ENCODE assay signal across 9 mouse cellular contexts in genomic region chr5:24611366-24612301, GRCm38 (mm10). TPM values are rescaled to one million over a fixed set of nuclear protein-coding genes. Genes with fewer than 3 reads are reported as not detected.
A peak's percentile ranks its signal among the peaks of the same experiment; 100 is the strongest.
DNase-seq lines count a peak whose midpoint lies in the region; ATAC-seq and TF ChIP-seq lines count a peak whose summit lies in the region.
"Had no signal": no experiment of that assay in that cellular context is flagged by ENCODE, and none has a peak within 500 bp of the region (broad histone marks: within the 10 kb centered on the region; RNA-seq: fewer than 3 reads in every experiment).

No protein-coding gene starts in this region.

- WGBS in intestine, embryonic 15.5 days: 64% methylated on average over 7 of the region's 7 CpGs
- WGBS in intestine, embryonic 16.5 days: 52% methylated on average over 7 of the region's 7 CpGs
- WGBS in embryonic facial prominence, embryonic 13.5 days: 33% methylated on average over 7 of the region's 7 CpGs
- WGBS in hindbrain, embryonic 14.5 days: 36% methylated on average over 7 of the region's 7 CpGs
- WGBS in neural tube, embryonic 14.5 days: 36% methylated on average over 7 of the region's 7 CpGs

- no peak overlapping the region for H3K4me2 ChIP-seq in intestine, embryonic 15.5 days (replicated peaks)
- H3K4me2 ChIP-seq in intestine, embryonic 16.5 days (ENCODE audit: low read depth, low read length): no peak overlapping the region
- no peak overlapping the region for H3K4me2 ChIP-seq in embryonic facial prominence, embryonic 13.5 days
- H3K4me2 ChIP-seq in hindbrain, embryonic 14.5 days (replicated peaks): no peak overlapping the region
- H3K4me2 ChIP-seq in neural tube, embryonic 14.5 days (ENCODE audit: low read depth, low read length): no peak overlapping the region

- no peak for TF ChIP-seq CTCF in Patski (IDR thresholded peaks at IDR 0.05)

- DNase-seq in Patski (ENCODE audit: low read depth, low spot score): peak; percentile 99
- no peak for DNase-seq in hindbrain, embryonic 14.5 days (ENCODE audit: low spot score)
- no peak for DNase-seq in T-cell, adult 2 months (ENCODE audit: low spot score)

- POLR2A ChIA-PET in Patski (lab: Charles Lee): interaction anchor here (0.8 to 2.5 kb wide), 6 partner anchors 10 to 17 kb away, joined by 3 to 20 read pairs (median 4); no protein-coding TSS in a partner anchor

- ATAC-seq in intestine, embryonic 15.5 days: 0 out of 2 replicates have a peak, but pooled peaks have one; percentile 23
- no peak; the same call in 1 of the 2 replicates for ATAC-seq in intestine, embryonic 16.5 days
- ATAC-seq in Patski: peak; percentile 96
- ATAC-seq in embryonic facial prominence, embryonic 13.5 days (ENCODE audit: insufficient number of reproducible peaks, insufficient read depth, low FRiP score, low TSS enrichment, low read depth): peak; percentile 33; the same call in 1 of the 2 replicates
- peak; percentile 52 for ATAC-seq in hindbrain, embryonic 14.5 days (ENCODE audit: low FRiP score)
- ATAC-seq in neural tube, embryonic 14.5 days (ENCODE audit: low read depth): peak; percentile 72; the same call in 1 of the 2 replicates
- no peak for ATAC-seq in CD4-positive, CD25-positive, alpha-beta regulatory T cell, adult 4 months

- in situ Hi-C loops in Patski (cut with MboI; ENCODE audit: low pct_unique_long_range_greater_than_20kb): no loop called here

- H3K9ac ChIP-seq in intestine, embryonic 15.5 days: no peak overlapping the region
- H3K9ac ChIP-seq in intestine, embryonic 16.5 days (ENCODE audit: low read depth, low read length): no peak overlapping the region
- H3K9ac ChIP-seq in embryonic facial prominence, embryonic 13.5 days: no peak overlapping the region
- H3K9ac ChIP-seq in hindbrain, embryonic 14.5 days: no peak overlapping the region
- H3K9ac ChIP-seq in neural tube, embryonic 14.5 days (replicated peaks; ENCODE audit: low read depth, low read length): no peak overlapping the region

- H3K4me3 ChIP-seq in intestine, embryonic 15.5 days (replicated peaks): no peak overlapping the region
- no peak overlapping the region for H3K4me3 ChIP-seq in intestine, embryonic 16.5 days (ENCODE audit: low read length)
- no peak overlapping the region for H3K4me3 ChIP-seq in embryonic facial prominence, embryonic 13.5 days
- H3K4me3 ChIP-seq in hindbrain, embryonic 14.5 days (replicated peaks; ENCODE audit: low read length): no peak overlapping the region
- H3K4me3 ChIP-seq in neural tube, embryonic 14.5 days (ENCODE audit: low read depth, low read length): no peak overlapping the region

- CTCF ChIA-PET in Patski (lab: Charles Lee): interaction anchor here (1.1 to 3.8 kb wide), 5 partner anchors 11 to 102 kb away, joined by 3 to 11 read pairs (median 8); partner anchors contain the start of gene Smarcd3

- H3K36me3 ChIP-seq in intestine, embryonic 15.5 days: no peaks in the 10 kb centered on the region
- H3K36me3 ChIP-seq in intestine, embryonic 16.5 days (ENCODE audit: control insufficient read depth, insufficient read depth, low read length): no peaks in the 10 kb centered on the region
- H3K36me3 ChIP-seq in embryonic facial prominence, embryonic 13.5 days: no peaks in the 10 kb centered on the region
- no peaks in the 10 kb centered on the region for H3K36me3 ChIP-seq in hindbrain, embryonic 14.5 days (replicated peaks; ENCODE audit: control insufficient read depth, insufficient read depth)
- H3K36me3 ChIP-seq in neural tube, embryonic 14.5 days (ENCODE audit: control insufficient read depth, insufficient read depth, low read length): no peaks in the 10 kb centered on the region

- H3K27me3 ChIP-seq in intestine, embryonic 15.5 days (replicated peaks): no peaks in the 10 kb centered on the region
- no peaks in the 10 kb centered on the region; the same call in 1 of the 2 replicates for H3K27me3 ChIP-seq in intestine, embryonic 16.5 days (replicated peaks; ENCODE audit: control insufficient read depth, insufficient read depth, low read length)
- no peaks in the 10 kb centered on the region for H3K27me3 ChIP-seq in Patski
- no peaks in the 10 kb centered on the region for H3K27me3 ChIP-seq in embryonic facial prominence, embryonic 13.5 days
- no peaks in the 10 kb centered on the region for H3K27me3 ChIP-seq in hindbrain, embryonic 14.5 days (ENCODE audit: control insufficient read depth, insufficient read depth, low read length)
- no peaks in the 10 kb centered on the region for H3K27me3 ChIP-seq in neural tube, embryonic 14.5 days (ENCODE audit: control insufficient read depth, insufficient read depth, low read length)

- peaks cover under 1% of the 10 kb centered on the region; the same call in 1 of the 2 replicates for H3K4me1 ChIP-seq in intestine, embryonic 15.5 days (replicated peaks)
- no peaks in the 10 kb centered on the region; the same call in 1 of the 2 replicates for H3K4me1 ChIP-seq in intestine, embryonic 16.5 days (ENCODE audit: control insufficient read depth, insufficient read depth, low read length)
- H3K4me1 ChIP-seq in embryonic facial prominence, embryonic 13.5 days: peaks cover 16% of the 10 kb centered on the region
- peaks cover 19% of the 10 kb centered on the region for H3K4me1 ChIP-seq in hindbrain, embryonic 14.5 days (replicated peaks; ENCODE audit: control insufficient read depth, insufficient read depth, low read length)
- peaks cover 20% of the 10 kb centered on the region for H3K4me1 ChIP-seq in neural tube, embryonic 14.5 days (ENCODE audit: control insufficient read depth, insufficient read depth, low read length)

- no peaks in the 10 kb centered on the region for H3K9me3 ChIP-seq in intestine, embryonic 15.5 days
- H3K9me3 ChIP-seq in intestine, embryonic 16.5 days (ENCODE audit: control insufficient read depth, low read length): no peaks in the 10 kb centered on the region
- H3K9me3 ChIP-seq in embryonic facial prominence, embryonic 13.5 days: no peaks in the 10 kb centered on the region
- no peaks in the 10 kb centered on the region for H3K9me3 ChIP-seq in hindbrain, embryonic 14.5 days (ENCODE audit: control insufficient read depth, low read length)
- H3K9me3 ChIP-seq in neural tube, embryonic 14.5 days (ENCODE audit: control insufficient read depth, low read length): no peaks in the 10 kb centered on the region

- no peak overlapping the region for H3K27ac ChIP-seq in intestine, embryonic 15.5 days
- no peak overlapping the region for H3K27ac ChIP-seq in intestine, embryonic 16.5 days (ENCODE audit: low read length)
- no peak overlapping the region for H3K27ac ChIP-seq in embryonic facial prominence, embryonic 13.5 days
- 0 out of 2 replicates have a peak overlapping the region, but pooled peaks have one; percentile 38 for H3K27ac ChIP-seq in hindbrain, embryonic 14.5 days
- no peak overlapping the region for H3K27ac ChIP-seq in neural tube, embryonic 14.5 days (ENCODE audit: low read depth, low read length)
- H3K27ac ChIP-seq: kidney, postnatal 0 days had no signal

RNA-seq across cellular contexts. Expression of gene Smarcd3, which starts 12.6 kb away (rescaled TPM):
- polyA plus RNA-seq in intestine, embryonic 15.5 days (2015; fragmentation: Nextera tagmentation; extraction: Ambion mirVana): 15.5 and 18.4 TPM in 2 replicates
- 9.5 and 10.0 TPM in 2 replicates for polyA plus RNA-seq in intestine, embryonic 16.5 days (2015; fragmentation: Nextera tagmentation; extraction: Ambion mirVana)
- polyA plus RNA-seq in Patski (2021): 64.3 TPM
- polyA plus RNA-seq in embryonic facial prominence, embryonic 13.5 days (2015; fragmentation: Nextera tagmentation; extraction: Ambion mirVana): 37.4 and 43.5 TPM in 2 replicates
- polyA plus RNA-seq in hindbrain, embryonic 14.5 days (2014; fragmentation: Nextera tagmentation; extraction: Ambion mirVana): 149 and 171 TPM in 2 replicates
- polyA plus RNA-seq in neural tube, embryonic 14.5 days (2014; fragmentation: Nextera tagmentation; extraction: Ambion mirVana): 139 and 179 TPM in 2 replicates
- under 1 TPM; 0.48 to 0.61 TPM for polyA plus RNA-seq in CD4-positive, CD25-positive, alpha-beta regulatory T cell, adult 4 months (2017; shearing (Covaris generic))

RNA-seq across cellular contexts. Expression of gene Chpf2, which starts 25.1 kb away (rescaled TPM):
- polyA plus RNA-seq in intestine, embryonic 15.5 days (2015; fragmentation: Nextera tagmentation; extraction: Ambion mirVana): 14.7 and 16.0 TPM in 2 replicates
- polyA plus RNA-seq in intestine, embryonic 16.5 days (2015; fragmentation: Nextera tagmentation; extraction: Ambion mirVana): 16.3 and 18.0 TPM in 2 replicates
- 52.0 TPM for polyA plus RNA-seq in Patski (2021)
- 24.2 and 26.4 TPM in 2 replicates for polyA plus RNA-seq in embryonic facial prominence, embryonic 13.5 days (2015; fragmentation: Nextera tagmentation; extraction: Ambion mirVana)
- polyA plus RNA-seq in hindbrain, embryonic 14.5 days (2014; fragmentation: Nextera tagmentation; extraction: Ambion mirVana): 14.0 and 14.4 TPM in 2 replicates
- polyA plus RNA-seq in neural tube, embryonic 14.5 days (2014; fragmentation: Nextera tagmentation; extraction: Ambion mirVana): 13.3 and 13.6 TPM in 2 replicates
- 10 to 100 TPM in 1 of 2 experiments, 1 to 10 TPM in 1; 9.3 to 15.6 TPM for polyA plus RNA-seq in CD4-positive, CD25-positive, alpha-beta regulatory T cell, adult 4 months (2017; shearing (Covaris generic))

RNA-seq across cellular contexts. Expression of gene Abcf2, which starts 34.4 kb away (rescaled TPM):
- 86.0 and 87.1 TPM in 2 replicates for polyA plus RNA-seq in intestine, embryonic 15.5 days (2015; fragmentation: Nextera tagmentation; extraction: Ambion mirVana)
- 75.0 and 82.7 TPM in 2 replicates for polyA plus RNA-seq in intestine, embryonic 16.5 days (2015; fragmentation: Nextera tagmentation; extraction: Ambion mirVana)
- 110 TPM for polyA plus RNA-seq in Patski (2021)
- 112 and 115 TPM in 2 replicates for polyA plus RNA-seq in embryonic facial prominence, embryonic 13.5 days (2015; fragmentation: Nextera tagmentation; extraction: Ambion mirVana)
- 72.3 and 87.2 TPM in 2 replicates for polyA plus RNA-seq in hindbrain, embryonic 14.5 days (2014; fragmentation: Nextera tagmentation; extraction: Ambion mirVana)
- polyA plus RNA-seq in neural tube, embryonic 14.5 days (2014; fragmentation: Nextera tagmentation; extraction: Ambion mirVana): 80.3 and 89.8 TPM in 2 replicates
- 10 to 100 TPM; 62.1 to 87.7 TPM for polyA plus RNA-seq in CD4-positive, CD25-positive, alpha-beta regulatory T cell, adult 4 months (2017; shearing (Covaris generic))

RNA-seq across cellular contexts. Expression of gene 4931409K22Rik, which starts 55.0 kb away (rescaled TPM):
- polyA plus RNA-seq in intestine, embryonic 15.5 days (2015; fragmentation: Nextera tagmentation; extraction: Ambion mirVana): 0.05 and 0.08 TPM in 2 replicates
- not detected in 2 replicates for polyA plus RNA-seq in intestine, embryonic 16.5 days (2015; fragmentation: Nextera tagmentation; extraction: Ambion mirVana)
- polyA plus RNA-seq in Patski (2021): not detected
- polyA plus RNA-seq in embryonic facial prominence, embryonic 13.5 days (2015; fragmentation: Nextera tagmentation; extraction: Ambion mirVana): 0.11 TPM in 1 of 2 replicates, not detected in the other
- polyA plus RNA-seq in hindbrain, embryonic 14.5 days (2014; fragmentation: Nextera tagmentation; extraction: Ambion mirVana): 0.10 and 0.19 TPM in 2 replicates
- polyA plus RNA-seq in neural tube, embryonic 14.5 days (2014; fragmentation: Nextera tagmentation; extraction: Ambion mirVana): 0.14 and 0.16 TPM in 2 replicates
- polyA plus RNA-seq in CD4-positive, CD25-positive, alpha-beta regulatory T cell, adult 4 months (2017; shearing (Covaris generic)): not detected

Comparison
In these comparisons a context has a peak if more than half of its experiments do, and no peak if none do; other contexts are left out.
1. ATAC-seq: peak in intestine, embryonic 15.5 days (single experiment), Patski (single experiment), embryonic facial prominence, embryonic 13.5 days (single experiment), hindbrain, embryonic 14.5 days (single experiment) and neural tube, embryonic 14.5 days (single experiment); none in intestine, embryonic 16.5 days (single experiment) and CD4-positive, CD25-positive, alpha-beta regulatory T cell, adult 4 months (single experiment).